Mouse (Mus musculus) T-helper 17 cell (primary cell): Measurements from ENCODE around the gene Sec31b.

Source experiments
- in situ Hi-C, 2 experiments: fragments of 300-600 bp; cut with MboI, MseI; formaldehyde crosslinking; loops; 1 replicate in 1 of 2; 2 replicates in 1 of 2; pipeline ENCODE4 v1.15.1; 2025; ENCODE audit warnings: high pct_unique_total_duplicates in 2 of 2

The Sec31b gene

GRCm38 (mm10) chr19:44542694-44543178 lies 2.9 kb downstream of the Sec31b start:
- in situ Hi-C loops, result no loop called here

- in situ Hi-C loops, result no loop called here
Measured at GRCm38 (mm10) chr19:44537416-44537815, 8.2 kb downstream of the Sec31b start.

- in situ Hi-C loops, result no loop called here
Measured at GRCm38 (mm10) chr19:44535376-44535775, 10.3 kb downstream of the Sec31b start.

GRCm38 (mm10) chr19:44530018-44530417 lies 15.6 kb downstream of the Sec31b start:
- in situ Hi-C loops, result no loop called here

GRCm38 (mm10) chr19:44525551-44526205 lies 20.0 kb downstream of the Sec31b start:
- in situ Hi-C loops, result loop anchor here in 1 of 2 experiments (10.0 kb wide), 1 partner anchor 501 kb away; the partner anchor contains the start of gene Cyp2c23

- in situ Hi-C loops, result loop anchor here in 1 of 2 experiments (25.0 kb wide), 1 partner anchor 1418 kb away; no protein-coding TSS in a partner anchor
Measured at GRCm38 (mm10) chr19:44519152-44519551, 26.5 kb downstream of the Sec31b start.

GRCm38 (mm10) chr19:44517996-44518768 lies 27.5 kb downstream of the Sec31b start:
- in situ Hi-C loops, result loop anchor here in 1 of 2 experiments (25.0 kb wide), 1 partner anchor 1419 kb away; no protein-coding TSS in a partner anchor

GRCm38 (mm10) chr19:44515769-44516168 lies 29.9 kb downstream of the Sec31b start:
- in situ Hi-C loops, result loop anchor here in 1 of 2 experiments (25.0 kb wide), 1 partner anchor 1422 kb away; no protein-coding TSS in a partner anchor

GRCm38 (mm10) chr19:44514521-44515451 lies 30.9 kb downstream of the Sec31b start:
- in situ Hi-C loops, result loop anchor here in 1 of 2 experiments (25.0 kb wide), 1 partner anchor 1423 kb away; no protein-coding TSS in a partner anchor

- in situ Hi-C loops, result loop anchor here in 1 of 2 experiments (25.0 kb wide), 1 partner anchor 1423 kb away; no protein-coding TSS in a partner anchor
Measured at GRCm38 (mm10) chr19:44513921-44514482, 31.7 kb downstream of the Sec31b start.

- in situ Hi-C loops, result loop anchor here in 1 of 2 experiments (25.0 kb wide), 1 partner anchor 1424 kb away; no protein-coding TSS in a partner anchor
Measured at GRCm38 (mm10) chr19:44513054-44513833, 32.4 kb downstream of the Sec31b start.

GRCm38 (mm10) chr19:44512601-44513000 lies 33.1 kb downstream of the Sec31b start:
- in situ Hi-C loops, result loop anchor here in 1 of 2 experiments (25.0 kb wide), 1 partner anchor 1425 kb away; no protein-coding TSS in a partner anchor

- in situ Hi-C loops, result loop anchor here in 1 of 2 experiments (25.0 kb wide), 1 partner anchor 1426 kb away; no protein-coding TSS in a partner anchor
Measured at GRCm38 (mm10) chr19:44511451-44512231, 34.0 kb downstream of the Sec31b start.

- in situ Hi-C loops, result loop anchor here in 1 of 2 experiments (25.0 kb wide), 1 partner anchor 1427 kb away; no protein-coding TSS in a partner anchor
Measured at GRCm38 (mm10) chr19:44510534-44511175, 35.0 kb downstream of the Sec31b start.

- in situ Hi-C loops, result loop anchor here in 1 of 2 experiments (25.0 kb wide), 1 partner anchor 1435 kb away; no protein-coding TSS in a partner anchor
Measured at GRCm38 (mm10) chr19:44502741-44503140, 42.9 kb downstream of the Sec31b start.

- in situ Hi-C loops, result loop anchor here in 1 of 2 experiments (25.0 kb wide), 1 partner anchor 1435 kb away; no protein-coding TSS in a partner anchor
Measured at GRCm38 (mm10) chr19:44501925-44502324, 43.7 kb downstream of the Sec31b start.

- in situ Hi-C loops, result loop anchor here in 1 of 2 experiments (25.0 kb wide), 1 partner anchor 1437 kb away; no protein-coding TSS in a partner anchor
Measured at GRCm38 (mm10) chr19:44500240-44500639, 45.4 kb downstream of the Sec31b start.

- in situ Hi-C loops, result no loop called here
Measured at GRCm38 (mm10) chr19:44498936-44499335, 46.7 kb downstream of the Sec31b start.
